Mouse (Mus musculus): ENCODE measurements around the gene Pgm5. TPM values are rescaled to one million over a fixed set of nuclear protein-coding genes. Genes with fewer than 3 reads are reported as not detected.

Pgm5 gene
- polyA plus RNA-seq, 1 experiment = 21.8 TPM

GRCm38 (mm10) chr19:24662346-24662745 lies 199.3 kb downstream of the Pgm5 start:
- Histone ChIP-seq H3K4me1 (ENCODE audit: control insufficient read depth, insufficient read depth, low read length) (no peaks in the 10 kb centered on the region), H3K4me3 (replicated peaks; ENCODE audit: extremely low read depth, low read depth, low read length) (no peak overlapping the region)
- no peak for DNase-seq
- 97% methylated on average over 2 of the region's 2 CpGs for WGBS
- no peak for TF ChIP-seq CTCF (IDR thresholded peaks at IDR 0.05; ENCODE audit: insufficient read depth, low read length)
- no peak for TF ChIP-seq POLR2A (IDR thresholded peaks at IDR 0.05; ENCODE audit: borderline replicate concordance, extremely low read depth, low read depth, low read length)

DNA sequence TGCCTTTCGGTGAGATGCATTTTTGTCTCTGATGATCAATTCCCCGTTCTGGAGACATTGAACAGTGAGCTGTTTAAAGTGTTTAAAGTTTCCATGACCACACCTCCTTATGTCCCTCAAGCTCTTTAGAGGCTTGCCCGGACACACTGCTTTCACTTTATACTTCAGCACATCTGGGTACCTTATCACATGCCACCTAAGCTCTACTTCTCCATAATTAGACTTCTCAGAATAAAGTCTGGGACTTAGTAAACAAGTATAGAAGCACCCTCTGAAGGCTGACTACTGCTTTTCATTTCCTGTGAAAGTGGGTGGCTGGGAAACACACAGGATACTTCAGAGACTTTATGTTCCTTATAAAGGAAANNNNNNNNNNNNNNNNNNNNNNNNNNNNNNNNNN lies 204.7 kb downstream of the Pgm5 start:
- Histone ChIP-seq H3K4me1 (ENCODE audit: control insufficient read depth, insufficient read depth, low read length) (no peaks in the 10 kb centered on the region), H3K4me3 (replicated peaks; ENCODE audit: extremely low read depth, low read depth, low read length) (no peak overlapping the region)
- WGBS = 38% methylated on average over 3 of the region's 3 CpGs
- DNase-seq = no peak
- TF ChIP-seq CTCF (IDR thresholded peaks at IDR 0.05; ENCODE audit: insufficient read depth, low read length) (no peak), POLR2A (IDR thresholded peaks at IDR 0.05; ENCODE audit: borderline replicate concordance, extremely low read depth, low read depth, low read length) (no peak)

- DNase-seq = no peak
- TF ChIP-seq POLR2A (IDR thresholded peaks at IDR 0.05; ENCODE audit: borderline replicate concordance, extremely low read depth, low read depth, low read length) = no peak
- no peak for TF ChIP-seq CTCF (IDR thresholded peaks at IDR 0.05; ENCODE audit: insufficient read depth, low read length)
- Histone ChIP-seq H3K4me3 (replicated peaks; ENCODE audit: extremely low read depth, low read depth, low read length) (no peak overlapping the region), H3K4me1 (ENCODE audit: control insufficient read depth, insufficient read depth, low read length) (no peaks in the 10 kb centered on the region)
- WGBS = 63% methylated on average over 9 of the region's 9 CpGs
Observed at GRCm38 (mm10) chr19:24653230-24653799, 208.3 kb downstream of the Pgm5 start.

DNA sequence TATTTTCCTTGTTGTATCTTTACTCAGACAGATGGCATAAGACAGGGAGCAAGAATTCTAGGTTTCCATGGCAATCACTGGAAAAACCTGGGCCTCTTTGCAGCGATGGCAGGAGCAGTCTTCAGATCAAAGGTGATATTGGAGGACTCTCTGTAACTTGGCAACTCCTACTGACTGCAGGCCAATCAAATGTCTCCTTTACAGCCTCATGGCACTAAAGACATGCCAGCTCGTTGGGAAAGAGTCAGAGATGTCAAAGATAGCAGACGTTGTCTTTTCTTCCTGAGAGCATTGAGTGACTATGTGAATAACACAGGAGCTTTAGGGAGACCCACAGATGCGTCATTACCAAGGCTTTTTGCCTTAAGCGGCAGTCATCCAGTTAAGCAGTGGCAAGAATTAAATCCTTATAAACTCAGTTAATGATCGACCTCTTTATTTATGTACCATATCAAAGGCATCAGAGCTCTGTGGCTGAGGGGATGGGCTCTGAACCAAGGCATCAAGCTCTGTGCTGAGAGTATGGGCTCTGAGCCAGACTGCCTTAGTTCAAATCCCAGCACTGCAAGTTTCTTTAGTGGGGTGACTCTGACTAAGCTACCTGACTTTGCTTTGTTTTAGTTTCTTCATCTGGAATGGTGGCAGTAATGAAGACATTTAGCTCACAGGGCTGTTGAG lies 209.2 kb downstream of the Pgm5 start:
- 52% methylated on average over 6 of the region's 6 CpGs for WGBS
- Histone ChIP-seq H3K4me3 (replicated peaks; ENCODE audit: extremely low read depth, low read depth, low read length) (no peak overlapping the region), H3K4me1 (ENCODE audit: control insufficient read depth, insufficient read depth, low read length) (no peaks in the 10 kb centered on the region)
- no peak for TF ChIP-seq POLR2A (IDR thresholded peaks at IDR 0.05; ENCODE audit: borderline replicate concordance, extremely low read depth, low read depth, low read length)
- no peak for TF ChIP-seq CTCF (IDR thresholded peaks at IDR 0.05; ENCODE audit: insufficient read depth, low read length)
- no peak for DNase-seq

DNA sequence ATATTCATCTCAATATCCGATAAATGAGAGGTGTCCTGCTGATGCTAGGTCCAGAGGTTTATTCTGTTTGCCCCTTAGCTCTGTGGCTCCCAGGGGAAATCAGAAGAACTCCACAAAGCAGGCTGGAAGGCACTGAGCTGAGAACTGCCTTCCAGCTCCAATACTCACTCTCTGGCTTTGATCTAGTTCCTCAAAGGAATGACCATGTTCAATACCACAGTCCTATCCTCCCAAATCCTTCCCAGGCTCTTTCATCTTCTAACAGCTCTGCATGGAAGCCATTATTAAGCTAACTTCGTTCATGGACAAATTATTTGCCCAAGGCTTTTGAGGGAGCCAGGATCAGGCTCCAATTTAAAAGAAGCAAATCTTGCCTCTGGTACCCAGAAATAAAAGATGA lies 210.1 kb downstream of the Pgm5 start:
- Histone ChIP-seq H3K4me1 (ENCODE audit: control insufficient read depth, insufficient read depth, low read length) (no peaks in the 10 kb centered on the region), H3K4me3 (replicated peaks; ENCODE audit: extremely low read depth, low read depth, low read length) (no peak overlapping the region)
- TF ChIP-seq CTCF (IDR thresholded peaks at IDR 0.05; ENCODE audit: insufficient read depth, low read length) (no peak), POLR2A (IDR thresholded peaks at IDR 0.05; ENCODE audit: borderline replicate concordance, extremely low read depth, low read depth, low read length) (no peak)
- no peak for DNase-seq
- WGBS = 64% methylated on average over 2 of the region's 2 CpGs

- Histone ChIP-seq H3K4me3 (replicated peaks; ENCODE audit: extremely low read depth, low read depth, low read length) (no peak overlapping the region), H3K4me1 (ENCODE audit: control insufficient read depth, insufficient read depth, low read length) (no peaks in the 10 kb centered on the region)
- WGBS = 80% methylated on average over 8 of the region's 8 CpGs
- DNase-seq = no peak
- TF ChIP-seq CTCF (IDR thresholded peaks at IDR 0.05; ENCODE audit: insufficient read depth, low read length) (no peak), POLR2A (IDR thresholded peaks at IDR 0.05; ENCODE audit: borderline replicate concordance, extremely low read depth, low read depth, low read length) (no peak)
Observed at GRCm38 (mm10) chr19:24650428-24650827, 211.2 kb downstream of the Pgm5 start.

- no peak overlapping the region for H3K4me3 ChIP-seq (replicated peaks; ENCODE audit: extremely low read depth, low read depth, low read length)
- DNase-seq = no peak
- 71% methylated on average over 8 of the region's 8 CpGs for WGBS
- TF ChIP-seq CTCF (IDR thresholded peaks at IDR 0.05; ENCODE audit: insufficient read depth, low read length) (no peak), POLR2A (IDR thresholded peaks at IDR 0.05; ENCODE audit: borderline replicate concordance, extremely low read depth, low read depth, low read length) (no peak)
- H3K4me1 ChIP-seq (ENCODE audit: control insufficient read depth, insufficient read depth, low read length) = no peaks in the 10 kb centered on the region
Observed at GRCm38 (mm10) chr19:24648016-24648415, 213.6 kb downstream of the Pgm5 start.

- WGBS = 68% methylated on average over 8 of the region's 8 CpGs
- no peak overlapping the region for H3K4me3 ChIP-seq (replicated peaks; ENCODE audit: extremely low read depth, low read depth, low read length)
- TF ChIP-seq CTCF (IDR thresholded peaks at IDR 0.05; ENCODE audit: insufficient read depth, low read length) (no peak), POLR2A (IDR thresholded peaks at IDR 0.05; ENCODE audit: borderline replicate concordance, extremely low read depth, low read depth, low read length) (no peak)
- no peaks in the 10 kb centered on the region for H3K4me1 ChIP-seq (ENCODE audit: control insufficient read depth, insufficient read depth, low read length)
- DNase-seq = no peak
Observed at GRCm38 (mm10) chr19:24646162-24646829, 215.4 kb downstream of the Pgm5 start.

DNA sequence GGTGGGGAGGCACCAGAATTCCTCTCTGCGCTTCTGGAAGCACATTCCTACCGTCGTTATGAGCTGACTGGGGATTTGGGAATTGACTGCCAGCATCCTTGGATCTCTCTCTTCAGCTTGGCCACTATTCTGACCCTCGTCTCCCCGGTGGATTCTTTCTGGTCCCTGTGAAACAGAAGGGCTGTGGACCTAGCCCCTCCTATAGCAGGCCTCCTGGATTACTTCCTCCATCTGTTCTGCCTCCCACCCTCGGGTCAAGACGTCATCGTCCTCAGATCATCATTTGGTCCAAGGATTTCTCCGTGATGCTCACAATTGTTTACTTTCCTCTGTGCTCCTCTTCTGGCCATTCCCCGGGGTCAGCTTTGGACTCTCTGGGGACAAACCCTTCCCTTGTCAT lies 216.7 kb downstream of the Pgm5 start:
- DNase-seq = no peak
- TF ChIP-seq POLR2A (IDR thresholded peaks at IDR 0.05; ENCODE audit: borderline replicate concordance, extremely low read depth, low read depth, low read length) (no peak), CTCF (IDR thresholded peaks at IDR 0.05; ENCODE audit: insufficient read depth, low read length) (no peak)
- H3K4me1 ChIP-seq (ENCODE audit: control insufficient read depth, insufficient read depth, low read length) = no peaks in the 10 kb centered on the region
- 53% methylated on average over 10 of the region's 10 CpGs for WGBS
- no peak overlapping the region for H3K4me3 ChIP-seq (replicated peaks; ENCODE audit: extremely low read depth, low read depth, low read length)

- WGBS = 87% methylated on average over 6 of the region's 6 CpGs
Observed at GRCm38 (mm10) chr19:24640982-24641381, 220.7 kb downstream of the Pgm5 start.

More at GRCm38 (mm10) chr19:24640982-24641381, 220.7 kb downstream of the Pgm5 start:
- H3K4me3 ChIP-seq (replicated peaks; ENCODE audit: extremely low read depth, low read depth, low read length) = no peak overlapping the region
- TF ChIP-seq POLR2A (IDR thresholded peaks at IDR 0.05; ENCODE audit: borderline replicate concordance, extremely low read depth, low read depth, low read length) (no peak), CTCF (IDR thresholded peaks at IDR 0.05; ENCODE audit: insufficient read depth, low read length) (no peak)
- DNase-seq = no peak
- H3K4me1 ChIP-seq (ENCODE audit: control insufficient read depth, insufficient read depth, low read length) = no peaks in the 10 kb centered on the region

Data from lung, adult 2 months (tissue).